Mouse (Mus musculus) bone marrow macrophage, adult 2 months (primary cell): ENCODE measurements around the gene Cd93. TPM values are rescaled to one million over a fixed set of nuclear protein-coding genes. Genes with fewer than 3 reads are reported as not detected.

ENCODE experiments used
- H3K27ac ChIP-seq: 2 replicates; pipeline ENCODE4 v1.5.1; 2012; ENCODE audit warnings: low read depth, low read length; ENCODE audit not compliant: insufficient read depth
- H3K4me1 ChIP-seq: 2 replicates; pipeline ENCODE4 v1.6.1; 2012; ENCODE audit warnings: low read length; ENCODE audit not compliant: control insufficient read depth, insufficient read depth
- H3K4me3 ChIP-seq: 2 replicates; pipeline ENCODE4 v1.5.1; 2012; ENCODE audit warnings: mild to moderate bottlenecking, low read length, moderate library complexity; ENCODE audit not compliant: insufficient read depth
- CTCF ChIP-seq: IDR thresholded peaks from 2 replicates; pipeline ENCODE4 v1.5.1; 2012; ENCODE audit warnings: low read depth, mild to moderate bottlenecking, low read length, moderate library complexity
- POLR2A ChIP-seq: IDR thresholded peaks from 2 replicates; pipeline ENCODE4 v1.6.1; 2012; ENCODE audit warnings: mild to moderate bottlenecking, low read depth, low read length, borderline replicate concordance
- polyA plus RNA-seq: library from polyadenylated mRNA; stranded (reverse); fragments of >200 nt; gene quantifications from 2 replicates; pipeline ENCODE4 v1.2.4, GENCODE M21; 2012; ENCODE audit not compliant: missing spikeins, insufficient read depth, insufficient read length

Gene Cd93
- polyA plus RNA-seq, 1 experiment: 370 TPM

GRCm38 (mm10) chr2:148425709-148426382 lies 17.5 kb downstream of the Cd93 start:
- TF ChIP-seq CTCF: no peak
- no peak for TF ChIP-seq POLR2A
- H3K27ac ChIP-seq: no peak overlapping the region
- no peak overlapping the region for H3K4me3 ChIP-seq
- H3K4me1 ChIP-seq: peaks cover 52% of the 10 kb centered on the region

GRCm38 (mm10) chr2:148421706-148422105 lies 21.7 kb downstream of the Cd93 start:
- TF ChIP-seq CTCF (no peak), POLR2A (no peak)
- H3K4me1 ChIP-seq: peaks cover 27% of the 10 kb centered on the region
- no peak overlapping the region for H3K4me3 ChIP-seq
- H3K27ac ChIP-seq: no peak overlapping the region

- no peak overlapping the region for H3K4me3 ChIP-seq
- H3K27ac ChIP-seq: no peak overlapping the region
- TF ChIP-seq CTCF: no peak
- TF ChIP-seq POLR2A: no peak
- peaks cover 21% of the 10 kb centered on the region for H3K4me1 ChIP-seq
These were observed 22.3 kb downstream of the Cd93 start for GRCm38 (mm10) chr2:148421112-148421511.

- Histone ChIP-seq H3K27ac (no peak overlapping the region), H3K4me3 (no peak overlapping the region), H3K4me1 (peaks cover 19% of the 10 kb centered on the region)
- TF ChIP-seq CTCF (no peak), POLR2A (no peak)
These were observed 23.6 kb downstream of the Cd93 start for GRCm38 (mm10) chr2:148419776-148420175.

- TF ChIP-seq POLR2A: no peak
- TF ChIP-seq CTCF: no peak
These were observed 24.2 kb downstream of the Cd93 start for GRCm38 (mm10) chr2:148419151-148419550.

GRCm38 (mm10) chr2:148409821-148410220 lies 33.5 kb downstream of the Cd93 start:
- Histone ChIP-seq H3K4me3 (no peak overlapping the region), H3K27ac (no peak overlapping the region), H3K4me1 (peaks cover 15% of the 10 kb centered on the region)
- no peak for TF ChIP-seq POLR2A

More at GRCm38 (mm10) chr2:148419151-148419550, 24.2 kb downstream of the Cd93 start:
- Histone ChIP-seq H3K27ac (no peak overlapping the region), H3K4me1 (peaks cover 18% of the 10 kb centered on the region), H3K4me3 (no peak overlapping the region)

GRCm38 (mm10) chr2:148409141-148409540 lies 34.2 kb downstream of the Cd93 start:
- TF ChIP-seq CTCF (peak; percentile 75), POLR2A (no peak)
- H3K4me3 ChIP-seq: no peak overlapping the region
- H3K4me1 ChIP-seq: peaks cover 16% of the 10 kb centered on the region

GRCm38 (mm10) chr2:148408761-148409120 lies 34.6 kb downstream of the Cd93 start:
- Histone ChIP-seq H3K27ac (peak overlapping the region; percentile 87), H3K4me3 (peak overlapping the region; percentile 67), H3K4me1 (peaks cover 19% of the 10 kb centered on the region)
- TF ChIP-seq CTCF: no peak

More at GRCm38 (mm10) chr2:148409141-148409540, 34.2 kb downstream of the Cd93 start:
- H3K27ac ChIP-seq: peak overlapping the region; percentile 12; the same call in 1 of the 2 replicates

- peak within 1 kb of the TSS; percentile 87 for H3K27ac ChIP-seq
- TF ChIP-seq POLR2A (0 out of 2 replicates have a peak, but pooled peaks have one; percentile 39), CTCF (no peak)
- peak within 1 kb of the TSS; percentile 67 for H3K4me3 ChIP-seq
- H3K4me1 ChIP-seq: peaks cover 21% of the 10 kb centered on the region
These were observed 35.2 kb downstream of the Cd93 start, which contains the start of gene Thbd for GRCm38 (mm10) chr2:148407870-148408760. TSS of gene Thbd (minus strand) at chr2:148408188.
